Mouse (Mus musculus) C2C12 (cell line): ENCODE data around the gene Celf2.

Experiments used
- CTCF ChIP-seq: IDR thresholded peaks from one replicate; pipeline ENCODE4 v1.5.1; 2011; ENCODE audit not compliant: control insufficient read depth, insufficient read depth, insufficient read length
- FOSL1 ChIP-seq: IDR thresholded peaks from one replicate; pipeline ENCODE4 v1.8.0; 2011; ENCODE audit warnings: mild to moderate bottlenecking, low read length; ENCODE audit not compliant: poor library complexity, insufficient read depth, severe bottlenecking

DNA sequence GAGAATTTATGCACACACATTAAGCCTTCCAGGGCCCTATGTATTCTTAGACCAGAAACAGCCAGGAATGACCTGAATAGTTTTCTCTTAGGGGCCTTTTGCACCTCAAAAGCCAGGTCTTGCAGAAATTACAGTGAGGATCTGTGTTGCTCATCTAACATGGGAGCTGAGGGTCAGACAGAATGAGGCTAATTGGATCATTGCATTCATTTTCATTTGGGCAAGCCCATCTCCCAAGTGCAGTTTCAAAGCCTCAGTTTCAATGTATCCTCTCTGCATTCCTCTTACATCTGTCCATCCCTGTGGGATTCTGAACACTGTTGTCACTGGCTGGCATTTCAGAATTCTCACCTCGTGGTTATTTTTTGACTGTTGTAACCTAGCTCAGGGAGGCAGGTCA is 200.6 kb downstream of the Celf2 start:
- TF ChIP-seq CTCF: no peak
- TF ChIP-seq FOSL1: no peak
